Mouse (Mus musculus) stomach, postnatal 0 days (tissue): ENCODE measurements around the gene Mvk.

ENCODE experiments used
- CTCF ChIP-seq: IDR thresholded peaks from 2 replicates; pipeline ENCODE4 v1.5.1; 2016; ENCODE audit warnings: antibody characterized with exemption, low read depth, mild to moderate bottlenecking, moderate library complexity
- EP300 ChIP-seq: optimal IDR thresholded peaks from 2 replicates; pipeline ENCODE3; 2016; ENCODE audit warnings: antibody characterized with exemption

DNA sequence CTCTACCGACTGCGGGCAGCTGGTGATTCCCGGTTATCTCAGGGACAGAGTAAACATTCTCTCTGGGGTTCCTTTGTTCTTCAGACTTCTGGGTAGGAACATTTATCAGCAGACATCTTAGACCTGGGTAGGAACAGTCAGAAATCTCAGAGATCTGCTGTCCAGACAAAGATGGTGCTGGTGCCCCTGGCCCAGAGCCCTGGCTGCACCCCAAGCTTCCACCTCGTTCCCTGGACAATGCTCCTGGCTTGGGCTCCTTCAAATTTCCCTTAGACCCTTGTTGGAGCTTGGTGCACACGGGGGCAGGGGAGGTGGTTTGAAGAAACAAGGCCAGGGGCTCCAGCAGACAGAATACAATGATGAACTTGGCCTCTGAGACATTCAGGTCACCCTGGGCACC lies 21.5 kb upstream of the Mvk start:
- TF ChIP-seq EP300: no peak
- no peak for TF ChIP-seq CTCF
